Mouse (Mus musculus) adrenal gland, postnatal 14 days (tissue): ENCODE measurements at regions not wholly inside any gene's neighbourhood (a gene's known extent, or its start where the extent isn't known, plus 50 kb on each side); places are given as distances from the start of the nearest gene placed in this dataset.
A peak's percentile ranks its signal among the peaks of the same experiment; 100 is the strongest.

ENCODE experiments used
- DNase-seq: peaks from one replicate; pipeline ENCODE4 v3.0.0; 2021; ENCODE audit warnings: mixed read lengths

DNA sequence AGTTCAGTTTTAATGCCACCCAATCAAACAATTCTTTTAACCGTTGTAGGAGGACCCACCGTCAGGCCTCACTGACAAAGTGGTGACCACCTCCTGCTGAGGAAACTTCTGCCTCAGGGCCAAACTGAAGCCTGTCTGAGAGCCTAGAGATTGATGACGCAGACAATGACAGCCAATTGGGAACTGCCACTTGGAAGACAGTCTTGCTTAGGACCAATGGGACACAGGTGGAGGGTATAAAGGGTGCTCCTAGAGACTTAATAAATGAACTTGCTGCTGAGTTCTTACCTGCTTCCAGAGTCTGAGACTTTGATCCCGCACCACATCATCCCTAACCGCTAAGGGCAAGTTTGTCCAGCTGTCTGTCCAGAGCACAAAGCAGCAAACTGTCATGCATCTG, 80.0 kb downstream of the Tbx4 start:
- no peak for DNase-seq

DNA sequence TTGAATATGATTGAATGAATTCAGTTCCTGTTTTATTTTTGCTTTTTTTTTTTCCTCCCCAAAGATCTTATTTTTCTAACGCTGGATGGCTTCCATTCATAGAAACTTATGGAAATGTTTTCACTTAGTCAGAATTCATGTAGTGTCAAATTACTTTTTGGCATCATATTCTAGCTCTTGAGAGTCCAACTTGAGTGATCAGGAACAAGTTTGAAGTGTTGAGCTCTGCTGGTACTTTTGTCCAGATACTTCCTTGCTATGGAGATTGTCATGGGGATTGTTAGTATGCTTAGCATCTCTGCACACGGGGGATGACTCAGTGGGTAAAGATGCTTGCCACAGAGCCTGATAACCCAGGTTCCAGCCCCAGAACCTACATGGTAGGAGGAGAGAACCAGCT, 84.1 kb downstream of the Tbx4 start:
- no peak for DNase-seq

DNA sequence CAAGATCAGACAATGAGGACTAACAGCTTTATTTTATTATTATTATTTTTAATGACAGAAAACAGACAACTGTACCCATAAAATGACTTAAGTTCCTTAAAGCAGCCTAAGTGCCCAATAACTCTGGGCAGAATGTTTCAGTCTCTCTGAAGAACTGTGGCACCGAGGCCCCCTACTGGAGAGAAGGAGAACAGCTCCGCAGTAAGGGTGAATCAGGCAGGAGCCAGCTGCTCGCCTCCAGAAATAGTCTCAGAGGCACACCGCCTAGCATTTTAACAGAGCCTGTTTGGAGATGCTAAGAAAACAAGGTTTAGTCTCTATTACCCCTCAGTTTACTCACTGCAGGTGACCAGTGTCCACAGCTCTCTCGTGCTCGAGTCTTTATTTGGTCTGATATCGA, 86.2 kb downstream of the Tbx4 start:
- DNase-seq = peak; percentile 81

DNA sequence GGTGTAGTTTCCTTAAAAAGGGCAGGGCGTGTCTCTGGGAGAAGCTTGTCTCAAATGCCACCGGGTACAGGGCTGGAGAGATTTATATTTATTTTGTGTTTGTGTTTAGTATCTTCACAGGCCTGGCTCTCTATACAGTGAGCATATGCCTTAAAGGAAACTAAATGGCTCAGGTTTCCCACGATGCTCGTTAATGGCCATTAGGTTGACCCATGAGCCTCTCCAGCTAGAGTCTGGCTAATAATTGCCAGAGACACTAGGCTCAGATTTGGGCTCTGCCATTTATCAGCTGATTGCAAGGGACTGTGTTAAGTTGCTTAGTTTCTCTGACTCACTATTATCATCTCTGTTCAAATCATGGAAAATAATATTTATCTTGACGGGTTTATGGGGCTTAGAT, 87.5 kb downstream of the Tbx4 start:
- DNase-seq = no peak

DNA sequence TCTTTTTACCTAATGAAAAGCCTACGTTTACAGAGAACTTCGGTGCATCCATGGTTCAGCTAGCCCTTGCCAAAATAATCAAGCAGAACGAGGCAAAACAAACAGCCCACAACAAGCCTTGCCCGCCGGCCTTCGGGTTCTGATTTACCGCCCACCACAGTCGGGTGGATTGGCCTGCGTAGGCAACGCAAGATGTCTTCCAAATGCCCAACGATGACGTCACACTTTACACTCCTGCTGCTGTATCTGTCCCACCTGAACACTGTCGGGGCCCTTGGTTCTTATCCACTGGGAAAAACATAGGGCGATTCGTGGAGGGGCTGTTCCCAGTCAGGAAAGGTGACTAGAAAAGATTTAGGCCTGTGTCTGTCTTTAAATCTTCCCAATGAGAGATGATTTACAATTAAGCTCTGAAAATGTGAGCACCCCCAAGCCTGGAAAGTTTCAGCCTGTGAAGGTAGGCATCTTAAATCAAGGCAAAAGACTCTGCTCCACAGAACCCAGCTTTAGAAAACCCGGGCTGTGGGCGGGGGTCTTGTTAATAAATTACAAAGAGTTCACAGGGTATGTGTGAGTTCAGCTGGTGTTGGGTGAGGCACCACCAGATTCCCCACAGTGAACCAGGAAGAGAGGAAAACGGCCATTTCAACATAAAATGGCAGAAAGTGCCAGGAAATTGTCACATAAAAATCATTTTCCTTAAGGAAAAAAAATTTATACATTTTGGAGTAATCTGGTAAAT, 90.6 kb downstream of the Tbx4 start:
- no peak for DNase-seq

DNA sequence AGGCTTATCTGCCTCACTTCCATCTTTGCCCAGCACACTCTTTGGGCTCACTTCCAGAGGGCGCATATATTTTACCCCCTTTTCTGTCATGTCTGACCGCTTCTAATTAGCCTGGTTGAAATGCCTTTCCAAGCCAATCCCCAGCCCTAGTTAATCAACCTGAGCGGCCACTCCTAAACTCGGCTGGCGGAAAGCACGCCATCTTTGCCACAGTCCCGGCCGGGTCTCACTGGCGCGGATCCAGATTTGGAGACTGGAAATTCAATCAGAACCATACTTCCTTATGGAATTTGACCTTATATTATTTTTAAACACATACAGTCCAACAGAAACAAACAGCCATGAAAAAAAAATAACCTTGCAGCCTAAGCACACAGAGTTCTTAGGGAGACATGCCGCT, 94.2 kb downstream of the Tbx4 start:
- no peak for DNase-seq

DNA sequence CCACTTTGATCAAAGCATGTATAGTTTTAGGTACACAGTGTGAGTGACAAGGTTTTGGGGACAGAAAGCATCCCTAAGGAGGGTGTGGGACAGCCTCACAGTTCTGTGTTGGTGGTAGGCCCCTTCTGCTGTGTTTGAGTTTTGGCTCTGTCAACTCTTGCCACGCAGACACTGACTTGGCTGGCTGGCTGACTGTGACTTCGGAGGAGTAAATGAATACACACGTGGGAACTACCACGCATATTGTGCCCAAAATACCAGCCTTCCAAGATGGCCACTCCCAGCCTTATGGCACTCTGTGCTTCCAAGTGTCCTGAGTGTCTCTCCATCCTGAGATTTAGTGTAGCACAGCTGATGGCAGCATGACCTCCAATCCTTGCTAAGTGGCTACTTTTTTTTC, 95.3 kb downstream of the Tbx4 start:
- no peak for DNase-seq

DNA sequence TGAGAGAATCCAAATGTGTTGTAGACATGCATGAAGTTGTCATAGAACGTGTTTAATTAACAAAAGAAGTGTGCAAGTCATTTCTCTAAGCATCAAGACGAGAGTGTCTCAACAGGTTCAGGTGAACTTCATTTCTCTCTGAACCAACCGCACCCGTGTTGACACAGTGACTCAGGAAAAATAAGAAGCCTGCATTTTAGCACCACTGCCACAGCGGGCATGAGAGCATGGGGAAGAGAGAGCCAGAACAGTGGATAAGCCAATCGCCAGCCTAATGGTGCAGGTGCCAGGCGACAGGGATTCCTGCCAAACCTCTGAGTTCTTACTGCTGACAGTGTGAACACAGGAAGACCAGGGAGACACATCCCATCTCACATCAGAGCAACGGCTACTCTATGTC, 100.1 kb downstream of the Tbx4 start:
- no peak for DNase-seq

DNA sequence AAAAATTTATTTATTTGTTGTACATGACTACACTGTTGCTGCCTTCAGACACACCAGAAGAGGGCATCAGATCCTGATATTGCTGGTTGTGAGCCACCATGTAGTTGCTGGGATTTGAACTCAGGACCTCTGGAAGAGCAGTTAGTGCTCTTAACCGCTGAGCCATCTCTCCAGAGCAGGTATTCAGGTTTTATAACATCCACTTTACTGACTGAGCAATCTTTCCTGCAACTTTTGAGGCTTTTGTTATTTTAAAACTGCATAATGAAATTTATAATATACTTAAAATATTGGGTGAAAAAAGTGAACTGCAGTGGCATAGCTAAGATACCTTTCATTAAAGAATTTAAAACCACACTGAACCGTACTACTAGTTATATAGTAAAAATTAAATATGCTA, 101.0 kb downstream of the Tbx4 start:
- DNase-seq = no peak

DNA sequence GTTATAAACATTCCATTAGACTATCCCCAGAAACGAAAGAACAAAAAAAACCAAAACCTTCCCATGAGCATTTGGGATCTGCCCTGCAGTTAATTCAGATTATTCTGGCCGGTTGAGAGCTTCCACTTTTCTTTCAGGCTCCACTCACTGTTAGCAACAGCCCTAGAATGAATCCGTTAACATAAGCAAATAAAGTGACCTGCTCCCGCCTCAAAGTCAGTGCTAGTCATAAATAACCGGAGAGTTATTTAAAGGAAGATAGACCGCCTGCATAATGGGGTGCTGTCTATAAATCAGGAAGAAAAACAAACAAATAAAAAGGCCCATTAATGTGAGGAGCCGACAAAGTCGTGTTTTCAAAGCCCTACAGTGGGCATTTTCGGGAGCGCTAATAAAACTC, 103.3 kb downstream of the Tbx4 start:
- DNase-seq = no peak

DNA sequence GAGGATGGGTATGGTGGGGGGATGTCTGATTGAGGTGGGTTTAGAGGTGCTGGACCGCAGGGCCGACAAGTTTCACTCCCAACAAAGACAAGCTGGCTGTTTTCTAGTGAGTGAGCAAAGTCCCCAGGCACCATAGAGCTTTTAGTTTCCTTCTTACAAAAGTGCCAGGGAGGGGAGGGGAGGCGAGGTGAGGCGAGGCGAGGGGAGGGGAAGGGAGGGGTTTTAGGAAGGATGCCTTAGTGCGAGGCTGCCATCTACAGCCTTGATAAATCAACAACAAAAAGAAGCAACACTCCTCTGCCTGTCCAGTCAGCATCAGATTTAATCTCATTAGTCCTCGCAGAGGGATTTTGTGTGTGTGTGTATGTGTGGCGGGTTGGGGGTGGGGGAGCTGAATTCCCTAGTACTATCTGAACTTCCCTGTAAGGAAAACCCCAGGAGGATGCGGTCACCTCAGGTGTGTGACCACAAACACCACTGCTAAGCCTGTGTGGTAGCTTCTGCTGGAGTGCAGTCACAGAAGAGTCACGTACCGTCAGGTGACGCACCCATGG, 103.8 kb downstream of the Tbx4 start:
- DNase-seq = peak; percentile 58

DNA sequence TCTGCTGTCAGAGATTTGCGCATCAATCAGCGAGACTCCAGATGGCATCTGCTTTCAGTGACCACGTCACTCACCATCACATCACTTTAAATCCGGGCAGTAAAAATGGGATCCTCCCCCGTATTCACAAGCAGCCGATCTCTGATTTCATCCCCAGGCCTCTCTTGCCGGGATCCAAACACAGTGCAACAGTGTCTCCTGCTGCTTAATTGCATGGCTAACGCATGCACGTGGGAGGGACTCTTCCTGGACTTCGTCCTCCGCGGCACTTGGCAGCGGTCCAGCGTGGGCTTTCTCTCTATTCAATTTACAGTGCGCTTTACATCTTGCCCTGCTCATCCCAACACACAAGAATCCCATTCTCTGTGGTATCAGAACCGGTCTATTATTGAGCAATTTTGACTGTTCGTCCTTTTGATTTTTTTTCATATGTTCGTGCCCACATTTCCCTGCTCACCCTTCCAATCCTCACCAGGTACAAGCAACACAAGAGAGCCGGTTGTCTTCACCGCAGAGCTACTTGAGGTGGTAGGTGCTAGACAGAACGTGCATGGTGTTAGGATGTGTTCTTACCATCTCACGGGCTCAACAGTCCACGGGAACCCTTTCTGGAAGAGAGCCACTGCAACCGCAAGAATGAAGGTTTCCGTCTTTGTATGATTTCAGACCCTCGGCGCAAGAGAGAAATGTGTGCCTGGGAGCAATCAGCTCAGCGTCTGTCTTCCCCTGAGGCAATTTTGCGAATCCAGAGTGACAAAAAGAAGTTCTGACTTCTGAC, 109.3 kb downstream of the Tbx4 start:
- peak; percentile 31 for DNase-seq

DNA sequence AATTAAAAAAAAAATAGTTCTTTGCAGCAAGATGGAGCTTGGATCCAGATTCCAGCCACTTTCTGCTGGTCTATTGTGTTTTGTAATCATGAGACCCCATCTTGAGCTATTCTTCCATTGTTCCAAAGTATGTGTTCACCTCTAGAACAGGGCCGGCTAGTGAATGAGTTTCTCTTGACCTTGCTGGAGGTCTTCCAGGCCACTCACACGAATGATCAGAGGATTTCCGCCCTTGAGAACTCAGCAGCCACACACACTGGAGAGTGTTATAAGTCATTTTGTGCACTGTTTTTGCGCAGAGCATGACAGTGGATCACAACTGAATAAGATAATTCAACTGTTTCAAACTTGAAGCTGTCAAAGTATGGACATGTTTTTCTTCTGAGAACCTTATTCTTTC, 110.5 kb downstream of the Tbx4 start:
- DNase-seq = peak; percentile 61

DNA sequence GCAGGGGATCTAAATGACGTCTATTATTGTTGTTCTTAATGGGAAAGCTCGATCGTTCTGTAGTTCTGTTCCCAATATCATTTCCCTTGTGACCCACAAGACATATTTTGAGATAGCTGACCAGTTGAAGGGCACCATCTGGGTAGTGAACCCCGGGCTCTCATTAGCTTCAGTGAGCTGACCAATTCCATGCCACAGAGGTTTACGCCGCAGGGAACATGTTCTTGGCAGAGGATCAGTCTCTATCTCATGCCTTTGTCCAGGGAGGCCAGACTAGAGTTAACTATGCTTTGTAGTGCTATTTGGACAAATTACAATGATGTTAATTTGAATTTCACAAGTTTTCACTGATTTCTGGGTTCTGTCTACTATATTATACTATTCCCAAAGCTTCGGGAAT, 117.1 kb downstream of the Tbx4 start:
- no peak for DNase-seq

DNA sequence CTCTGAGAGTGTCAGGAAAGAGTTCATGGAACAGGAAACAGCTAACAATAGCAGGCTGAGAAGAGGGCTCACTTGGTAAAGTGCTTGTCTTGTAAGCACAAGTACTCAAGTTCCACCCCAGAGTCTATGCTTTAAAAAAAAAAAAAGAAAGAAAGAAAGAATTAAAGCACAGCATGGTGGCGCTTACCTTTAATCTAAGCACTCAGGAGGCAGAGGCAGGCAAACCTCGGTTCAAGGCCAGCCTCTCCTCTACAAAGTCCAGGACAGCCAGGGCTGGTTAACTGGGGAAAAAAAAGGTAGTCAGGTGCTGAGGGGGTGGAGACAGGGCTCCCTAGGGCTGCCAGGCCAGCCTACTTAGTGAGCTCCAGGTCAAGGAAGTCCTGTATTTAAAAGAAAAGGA, 119.1 kb downstream of the Tbx4 start:
- DNase-seq = no peak

DNA sequence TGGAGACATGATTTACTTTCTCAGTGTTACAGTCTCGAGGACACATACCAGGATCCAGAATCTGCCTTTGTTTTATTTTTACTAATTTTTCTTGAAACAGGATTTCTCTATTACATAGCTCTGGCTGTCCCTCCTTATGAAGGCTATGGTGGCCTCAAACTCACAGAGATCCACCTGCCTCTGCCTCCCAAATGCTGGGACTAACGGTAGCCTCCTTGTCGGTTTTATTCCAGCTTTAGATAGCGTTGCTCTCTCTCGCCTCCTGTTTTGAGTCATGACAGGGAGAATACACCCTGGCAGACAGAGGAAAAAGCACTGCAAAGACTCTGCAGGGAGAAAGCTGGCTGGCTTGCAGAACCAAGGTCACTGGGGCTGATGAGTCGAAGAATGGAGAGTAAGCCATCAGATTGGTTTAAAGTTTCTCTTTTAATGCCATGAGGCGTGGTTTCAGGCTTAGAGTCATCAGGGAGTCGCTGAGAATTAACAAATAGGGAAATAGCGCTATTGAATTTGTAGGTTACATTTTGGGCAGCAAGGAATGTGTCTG, 119.8 kb downstream of the Tbx4 start:
- DNase-seq = peak; percentile 70

DNA sequence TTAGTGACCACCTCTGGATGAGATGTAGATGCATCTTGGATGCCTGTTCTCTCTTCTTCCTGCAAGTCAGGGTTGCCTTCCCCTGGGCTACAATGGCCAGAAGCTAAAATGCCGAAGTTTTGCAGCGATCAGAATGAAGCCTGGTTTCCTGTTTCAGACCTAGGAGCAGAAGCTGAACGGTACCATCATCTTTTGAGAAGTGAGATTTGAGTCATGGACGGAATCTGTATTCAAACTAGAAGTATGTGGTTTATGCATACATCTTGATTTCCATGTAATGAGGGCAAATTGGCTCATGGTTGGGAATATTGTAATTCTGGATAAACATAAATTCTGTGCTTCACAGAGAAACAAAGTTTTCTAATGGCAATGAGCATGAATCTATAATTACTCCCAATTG, 120.6 kb downstream of the Tbx4 start:
- DNase-seq = no peak
